Mouse (Mus musculus): ENCODE results near the gene Pfdn2.

DNA sequence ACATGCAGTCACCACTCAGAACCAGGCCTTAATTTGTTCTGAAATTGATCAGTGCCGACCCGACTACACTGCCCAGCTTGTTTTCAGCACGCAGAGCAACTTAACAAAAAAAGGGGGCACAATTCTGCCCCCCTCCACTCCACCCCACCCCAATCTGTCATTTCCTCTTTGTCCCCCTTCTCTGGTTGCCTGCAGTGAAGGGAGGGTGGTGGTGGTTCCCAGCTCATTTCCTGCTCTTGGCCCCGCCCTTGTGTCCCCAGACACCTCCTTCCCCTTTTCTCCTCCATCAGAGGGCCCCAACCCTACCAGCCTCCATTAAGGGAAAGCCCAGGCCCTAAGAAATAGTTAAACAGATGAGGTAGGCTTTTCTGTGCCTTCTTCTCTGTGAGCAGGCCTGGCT, 44.6 kb downstream of the Pfdn2 start:
- TF ChIP-seq POLR2A (IDR thresholded peaks at IDR 0.05; ENCODE audit: insufficient read depth, low read depth, low read length) (no peak), CTCF (IDR thresholded peaks at IDR 0.05) (no peak), EP300 (IDR thresholded peaks at IDR 0.05; ENCODE audit: insufficient read depth, low read depth, low read length) (no peak)

Data from heart, adult 2 months (tissue).